Mouse (Mus musculus) thymus, adult 2 months (tissue): ENCODE results near the gene Pepd. TPM values are rescaled to one million over a fixed set of nuclear protein-coding genes. Genes with fewer than 3 reads are reported as not detected.

Source experiments
- DNase-seq: peaks from one replicate; pipeline ENCODE4 v3.0.0; 2021
- H3K27ac ChIP-seq: fragments of 200-500 bp; 2 replicates; pipeline ENCODE4 v1.5.1; 2012; ENCODE audit warnings: low read length, control low read depth; ENCODE audit not compliant: control insufficient read depth, insufficient read depth
- H3K27me3 ChIP-seq: fragments of 200-500 bp; 2 replicates; pipeline ENCODE4 v1.6.1; 2012; ENCODE audit warnings: mild to moderate bottlenecking, low read length, moderate library complexity, mixed read lengths; ENCODE audit not compliant: control insufficient read depth, insufficient read depth
- H3K36me3 ChIP-seq: fragments of 200-500 bp; 2 replicates; pipeline ENCODE4 v1.6.1; 2012; ENCODE audit warnings: mild to moderate bottlenecking, low read length, moderate library complexity; ENCODE audit not compliant: control insufficient read depth, insufficient read depth
- H3K4me1 ChIP-seq: fragments of 200-500 bp; replicated peaks from 2 replicates; pipeline ENCODE4 v1.6.1; 2012; ENCODE audit warnings: low read length; ENCODE audit not compliant: control insufficient read depth, insufficient read depth
- H3K4me3 ChIP-seq: fragments of 200-500 bp; 2 replicates; pipeline ENCODE4 v1.5.1; 2012; ENCODE audit warnings: mild to moderate bottlenecking, low read length, control low read depth, moderate library complexity; ENCODE audit not compliant: control insufficient read depth, insufficient read depth
- CTCF ChIP-seq: fragments of 200-500 bp; IDR thresholded peaks from 2 replicates; pipeline ENCODE4 v1.5.1; 2012; ENCODE audit warnings: mild to moderate bottlenecking, control low read depth, low read length, moderate library complexity, borderline replicate concordance; ENCODE audit not compliant: control insufficient read depth, poor library complexity, insufficient read depth; ENCODE audit errors: extremely low read depth
- POLR2A ChIP-seq: fragments of 200-500 bp; IDR thresholded peaks from 2 replicates; pipeline ENCODE4 v1.6.1; 2012; ENCODE audit warnings: mild to moderate bottlenecking, low read length, control low read depth, moderate library complexity; ENCODE audit not compliant: control insufficient read depth, poor library complexity, insufficient read depth; ENCODE audit errors: extremely low read depth
- WGBS: fragments of 180-500 bp; shearing (Covaris S2); methylation state at CpG from one replicate; pipeline ENCODE4 v1.1.7; 2018; 5-methylcytosine and 5-hydroxymethylcytosine counted together
- polyA plus RNA-seq: library from polyadenylated mRNA; depleted of rRNA; stranded (reverse); fragments of >200 nt; gene quantifications from 2 replicates; pipeline ENCODE4 v1.2.3, GENCODE M21; 2012

Pepd gene
- polyA plus RNA-seq, 1 experiment = 87.6 TPM

GRCm38 (mm10) chr7:34929614-34930262, 17.6 kb downstream of the Pepd start:
- H3K27me3 ChIP-seq = no peaks in the 10 kb centered on the region; the same call in 1 of the 2 replicates
- H3K36me3 ChIP-seq = no peaks in the 10 kb centered on the region
- DNase-seq = no peak
- no peak overlapping the region for H3K27ac ChIP-seq
- no peak overlapping the region for H3K4me3 ChIP-seq
- 91% methylated on average over 8 of the region's 8 CpGs for WGBS
- TF ChIP-seq CTCF (no peak), POLR2A (no peak)
- no peaks in the 10 kb centered on the region for H3K4me1 ChIP-seq

DNA sequence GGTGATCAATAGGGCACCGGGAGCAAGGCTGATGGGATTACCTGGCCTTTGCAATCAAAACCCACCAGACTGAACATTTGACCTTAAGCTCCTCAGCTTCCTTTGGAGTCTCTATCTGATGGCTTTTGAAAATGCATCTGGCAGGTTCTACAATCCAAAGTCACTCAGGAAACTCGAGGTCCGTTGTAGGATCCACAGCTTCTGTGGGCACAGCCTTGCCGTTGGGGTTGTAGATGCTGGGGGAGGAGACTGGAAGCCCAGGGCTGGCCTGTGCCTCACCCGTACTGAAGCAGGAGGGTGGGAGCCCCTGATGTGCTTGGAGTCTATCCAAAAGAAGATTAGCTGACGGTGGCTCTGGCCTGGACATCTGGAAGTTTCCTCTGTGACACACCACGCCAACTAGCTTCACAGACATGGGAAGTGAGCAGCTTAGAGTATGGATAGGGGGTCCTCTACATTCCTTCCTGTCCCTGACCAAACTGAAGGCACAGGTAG, 18.1 kb downstream of the Pepd start:
- no peak overlapping the region for H3K4me3 ChIP-seq
- 80% methylated on average over 7 of the region's 7 CpGs for WGBS

GRCm38 (mm10) chr7:34932631-34933030, 20.5 kb downstream of the Pepd start:
- DNase-seq = no peak
- Histone ChIP-seq H3K36me3 (no peaks in the 10 kb centered on the region), H3K27me3 (no peaks in the 10 kb centered on the region; the same call in 1 of the 2 replicates), H3K4me1 (no peaks in the 10 kb centered on the region), H3K27ac (no peak overlapping the region), H3K4me3 (no peak overlapping the region)
- no peak for TF ChIP-seq CTCF
- TF ChIP-seq POLR2A = no peak
- WGBS = 98% methylated on average over 8 of the region's 8 CpGs

More for the DNA sequence above, 18.1 kb downstream of the Pepd start:
- Histone ChIP-seq H3K36me3 (no peaks in the 10 kb centered on the region), H3K4me1 (no peaks in the 10 kb centered on the region), H3K27ac (no peak overlapping the region), H3K27me3 (no peaks in the 10 kb centered on the region; the same call in 1 of the 2 replicates)
- no peak for DNase-seq
- TF ChIP-seq CTCF (no peak), POLR2A (no peak)

DNA sequence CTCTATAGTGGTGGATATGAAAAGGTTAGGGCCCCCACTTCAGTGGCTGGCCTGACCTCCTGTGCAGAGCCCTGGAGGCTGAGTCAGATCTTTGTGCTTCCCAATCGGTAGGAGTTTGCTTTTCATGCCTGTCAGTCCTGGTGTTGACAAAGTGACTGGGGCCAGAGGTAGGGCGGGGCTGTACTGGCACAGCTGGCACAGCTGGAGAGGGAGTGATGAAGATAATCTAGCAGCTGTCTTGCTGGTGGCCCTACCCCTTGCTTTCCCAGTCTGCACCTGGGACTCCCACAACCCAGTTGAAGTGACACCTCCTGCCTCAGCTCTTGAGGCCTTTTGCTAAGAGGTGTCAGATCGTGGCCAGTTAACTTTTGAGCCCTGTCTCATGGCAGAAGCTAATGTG, 21.0 kb downstream of the Pepd start:
- TF ChIP-seq CTCF (no peak), POLR2A (no peak)
- DNase-seq = no peak
- Histone ChIP-seq H3K27me3 (no peaks in the 10 kb centered on the region; the same call in 1 of the 2 replicates), H3K36me3 (no peaks in the 10 kb centered on the region), H3K4me1 (no peaks in the 10 kb centered on the region), H3K27ac (no peak overlapping the region), H3K4me3 (no peak overlapping the region)
- 54% methylated on average over 3 of the region's 3 CpGs for WGBS

- WGBS = 99% methylated on average over 2 of the region's 2 CpGs
- H3K4me1 ChIP-seq = no peaks in the 10 kb centered on the region
- no peaks in the 10 kb centered on the region; the same call in 1 of the 2 replicates for H3K27me3 ChIP-seq
- H3K27ac ChIP-seq = no peak overlapping the region
- DNase-seq = no peak
- H3K36me3 ChIP-seq = no peaks in the 10 kb centered on the region
- no peak overlapping the region for H3K4me3 ChIP-seq
- TF ChIP-seq POLR2A (no peak), CTCF (no peak)
These were observed 24.2 kb downstream of the Pepd start for GRCm38 (mm10) chr7:34936347-34936746.

GRCm38 (mm10) chr7:34938636-34939261, 26.6 kb downstream of the Pepd start:
- H3K4me3 ChIP-seq = no peak overlapping the region
- no peak for DNase-seq
- no peaks in the 10 kb centered on the region for H3K36me3 ChIP-seq
- TF ChIP-seq CTCF (no peak), POLR2A (no peak)
- H3K27me3 ChIP-seq = no peaks in the 10 kb centered on the region
- 96% methylated on average over 7 of the region's 7 CpGs for whole genome bisulfite sequencing
- H3K27ac ChIP-seq = no peak overlapping the region; the same call in 1 of the 2 replicates
- H3K4me1 ChIP-seq = peaks cover 8% of the 10 kb centered on the region
